Mouse (Mus musculus) thymus, postnatal 0 days (tissue): ENCODE data around the gene Plet1. TPM values are rescaled to one million over a fixed set of nuclear protein-coding genes. Genes with fewer than 3 reads are reported as not detected.

Experiments used
- DNase-seq: peaks from one replicate; pipeline ENCODE4 v3.0.0-alpha.2; 2015; ENCODE audit warnings: low spot score
- polyA plus RNA-seq: library from polyadenylated mRNA; unstranded; fragments of >200 nt; fragmentation: Nextera tagmentation; extraction: Ambion mirVana; gene quantifications from 2 replicates; pipeline ENCODE4 v1.2.1, GENCODE M21; 2015

The Plet1 gene
- polyA plus RNA-seq = 5.0 and 5.3 TPM in 2 replicates

- no peak for DNase-seq
Measured at GRCm38 (mm10) chr9:50494311-50494710, at the start of gene Plet1. Plet1 (plus strand) TSS chr9:50494525.

DNA sequence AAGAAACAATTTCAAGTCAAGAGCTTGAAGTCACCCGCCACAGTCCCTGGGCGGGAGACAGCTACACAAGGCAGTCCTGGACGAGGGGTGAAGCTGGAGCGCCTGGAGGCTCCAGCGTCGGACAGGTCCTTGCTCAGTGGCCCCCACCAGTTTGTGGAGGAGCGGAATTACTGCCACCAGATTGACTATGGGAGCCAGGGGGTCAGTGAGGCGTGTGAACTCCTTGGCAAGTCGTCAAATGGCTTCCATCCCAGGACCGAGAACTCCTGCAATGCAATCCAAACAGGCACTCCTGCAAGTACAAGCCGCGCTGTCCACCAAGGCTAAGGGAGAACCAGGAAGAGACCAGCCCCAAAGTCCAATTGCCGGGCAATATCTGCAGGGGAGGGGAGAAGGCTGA, 45.3 kb upstream of the Plet1 start:
- no peak for DNase-seq

DNA sequence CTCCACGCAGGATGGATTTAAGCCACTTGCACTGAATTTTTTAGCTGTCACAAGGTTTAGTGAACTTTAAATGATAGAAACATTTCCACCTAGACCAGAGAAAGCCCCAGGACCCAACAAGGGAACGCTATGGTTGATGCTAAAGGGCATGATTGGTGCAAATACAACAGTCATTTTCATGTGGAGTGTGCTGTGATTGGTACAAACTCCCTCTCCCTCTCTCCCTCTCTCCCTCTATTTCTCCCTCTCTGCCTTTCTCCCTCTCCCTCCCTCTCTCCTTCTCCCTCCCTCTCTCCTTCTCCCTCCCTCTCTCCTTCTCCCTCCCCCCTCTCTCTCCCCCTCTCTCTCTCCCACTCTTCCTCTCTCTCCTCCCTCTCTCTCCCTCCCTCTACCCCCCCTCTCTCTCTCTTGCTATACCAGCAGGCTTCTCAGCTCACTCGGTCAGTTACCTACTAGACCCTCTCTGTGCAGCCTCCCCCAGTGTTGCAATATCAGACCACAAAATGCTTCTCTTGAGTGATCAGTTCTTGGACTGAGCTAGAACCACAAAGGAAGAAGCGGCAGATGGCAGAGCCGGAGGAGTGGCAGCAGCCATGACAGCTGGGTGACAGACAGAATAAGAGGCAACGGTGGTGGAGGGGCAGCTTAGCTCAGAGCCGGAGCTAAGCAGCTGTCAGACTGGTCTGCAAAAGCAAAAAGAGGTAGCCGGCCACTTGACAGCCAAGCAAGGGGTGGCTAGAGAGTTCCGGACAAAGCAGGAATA, 42.7 kb upstream of the Plet1 start:
- DNase-seq = peak; percentile 51

DNA sequence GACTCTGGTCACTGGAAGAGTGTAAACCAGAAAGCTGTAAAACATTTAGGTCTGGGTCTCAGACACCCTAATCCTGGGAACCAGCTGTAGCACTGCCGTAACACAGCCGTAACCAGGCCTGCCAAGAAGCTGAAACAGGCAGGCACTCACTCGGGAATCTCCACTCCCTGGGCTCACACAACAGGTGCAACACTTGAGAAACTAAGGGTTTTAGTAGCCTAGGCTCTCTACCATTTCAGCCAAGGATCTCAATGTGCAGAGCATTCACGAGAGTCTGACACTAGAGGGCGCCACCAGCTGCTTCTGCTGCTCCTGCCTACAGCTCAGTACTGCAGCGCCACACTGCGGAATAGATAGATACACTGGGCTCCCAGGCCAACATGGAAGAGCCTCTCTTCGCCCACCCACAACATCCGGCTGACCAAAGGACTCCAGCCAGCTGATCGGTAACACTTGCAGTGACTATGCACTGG, 42.0 kb upstream of the Plet1 start:
- DNase-seq = peak; percentile 93

- DNase-seq = no peak
Measured at GRCm38 (mm10) chr9:50457596-50457995, 36.7 kb upstream of the Plet1 start.

DNA sequence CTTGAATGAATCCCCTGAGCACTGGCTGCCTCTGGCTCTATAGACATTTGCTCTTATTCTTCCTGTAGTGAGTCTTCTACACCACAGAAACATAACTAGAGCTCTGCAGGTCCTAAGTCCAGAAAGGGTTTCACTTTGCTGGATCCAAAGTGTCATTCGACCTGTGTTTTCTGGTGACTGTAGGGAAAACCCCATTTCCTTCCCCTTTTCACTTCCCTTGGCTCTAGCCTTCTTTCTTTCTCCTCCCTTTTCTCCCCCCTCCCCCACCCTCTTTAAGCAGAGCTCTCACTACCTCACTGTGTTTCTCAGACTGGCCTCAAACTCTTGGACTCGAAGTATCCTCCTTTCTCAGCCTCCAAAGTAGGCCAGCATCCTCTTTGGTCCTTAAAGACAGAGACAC, 34.8 kb upstream of the Plet1 start:
- no peak for DNase-seq

- DNase-seq = peak; percentile 87
Measured at GRCm38 (mm10) chr9:50462494-50463204, 31.7 kb upstream of the Plet1 start.

- no peak for DNase-seq
Measured at GRCm38 (mm10) chr9:50463205-50463508, 31.2 kb upstream of the Plet1 start.

DNA sequence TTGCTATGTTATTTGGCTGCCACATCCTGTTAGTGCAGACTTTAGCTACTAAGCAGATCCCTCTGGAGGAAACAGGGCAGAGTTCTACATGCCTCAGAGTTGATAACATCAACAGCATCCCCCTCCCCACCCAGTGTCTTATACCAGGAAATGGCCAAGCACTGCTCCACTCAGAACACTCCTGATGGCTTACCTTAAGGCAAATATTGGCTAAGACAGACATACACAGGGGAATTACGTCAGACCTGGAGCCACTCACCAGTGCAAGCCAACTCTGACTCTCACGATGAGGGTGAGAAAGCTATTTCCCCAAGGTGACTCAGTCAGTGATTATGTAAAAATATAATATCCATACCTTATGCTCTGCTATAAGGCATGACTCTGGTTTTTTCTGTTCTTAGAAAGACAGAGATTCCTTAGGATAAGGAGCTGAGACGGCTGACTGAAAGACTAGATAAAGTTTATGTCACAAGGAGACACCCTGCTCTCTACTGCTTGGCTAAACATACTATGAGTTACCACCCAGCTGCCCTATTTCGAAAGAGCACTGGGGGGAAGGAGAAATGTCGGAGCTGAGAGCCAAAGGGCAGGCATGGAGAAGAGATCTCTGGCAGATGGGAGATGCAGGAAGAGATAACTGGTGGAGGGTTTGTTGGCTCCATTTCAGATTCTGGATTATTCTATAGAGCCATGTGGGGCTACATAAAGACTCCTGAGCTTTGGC, 23.8 kb upstream of the Plet1 start:
- DNase-seq = peak; percentile 70

- no peak for DNase-seq
Measured at GRCm38 (mm10) chr9:50471181-50471901, 23.0 kb upstream of the Plet1 start.

GRCm38 (mm10) chr9:50475318-50475717, 19.0 kb upstream of the Plet1 start:
- DNase-seq = no peak

GRCm38 (mm10) chr9:50475745-50476144, 18.6 kb upstream of the Plet1 start:
- no peak for DNase-seq

DNA sequence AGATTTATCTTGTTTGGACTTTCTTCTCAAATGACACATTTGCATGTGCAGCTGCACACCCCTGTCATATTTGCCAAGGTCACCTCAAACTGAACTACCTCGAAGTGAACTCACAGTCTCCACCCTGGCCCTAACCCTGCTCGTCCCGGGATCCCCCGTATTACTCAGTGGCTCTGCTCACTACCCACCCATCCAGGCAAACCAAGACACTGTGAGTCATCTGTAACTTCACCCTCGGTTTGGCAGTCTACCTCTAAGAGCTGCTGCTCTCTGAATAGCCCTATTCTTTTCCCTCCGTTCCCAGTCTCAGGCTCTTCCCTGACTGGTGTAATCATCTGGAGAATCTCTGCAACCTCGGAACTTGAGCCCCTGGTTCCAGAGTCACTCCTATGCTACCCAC, 17.7 kb upstream of the Plet1 start:
- DNase-seq = no peak

DNA sequence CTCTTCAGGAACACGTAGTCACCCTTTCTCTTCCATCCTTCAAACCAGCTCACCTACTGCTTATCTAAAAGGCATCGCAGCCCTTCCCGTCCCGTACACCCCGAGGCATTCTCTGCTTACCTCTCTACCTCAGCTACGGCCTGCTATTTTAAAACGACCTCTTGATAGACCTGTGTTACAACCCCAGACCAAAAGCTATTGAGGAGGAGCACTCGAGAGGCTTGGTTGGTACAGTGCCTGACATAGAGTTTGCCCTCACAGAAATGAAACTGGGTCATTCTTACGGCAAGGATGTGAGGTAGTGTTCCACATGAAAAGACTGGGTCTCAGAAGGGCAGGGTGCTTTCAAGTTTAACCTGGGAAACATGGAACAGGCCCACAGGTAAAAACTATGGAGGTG, 17.1 kb upstream of the Plet1 start:
- peak; percentile 46 for DNase-seq

DNA sequence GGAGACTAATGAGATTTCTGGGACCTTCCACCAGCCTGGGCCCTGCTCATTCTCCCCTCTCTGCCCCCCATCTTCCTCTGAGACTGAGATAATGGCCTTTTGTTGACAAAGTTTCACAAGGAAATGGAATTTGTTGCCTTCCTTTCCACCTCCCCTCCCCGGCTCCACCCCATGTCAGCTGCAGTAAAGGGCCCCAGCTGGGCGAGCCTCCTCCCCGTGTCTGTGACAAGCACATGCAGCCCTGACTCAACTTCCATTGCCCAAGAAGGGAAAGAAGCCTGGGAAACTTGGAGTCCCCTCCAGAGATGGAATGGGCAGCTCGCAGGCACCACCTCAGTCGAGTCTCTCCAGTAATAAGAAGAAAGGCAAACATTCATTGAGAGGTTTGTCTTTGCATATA, 15.5 kb upstream of the Plet1 start:
- DNase-seq = peak; percentile 57

- DNase-seq = no peak
Measured at GRCm38 (mm10) chr9:50479476-50479875, 14.8 kb upstream of the Plet1 start.

DNA sequence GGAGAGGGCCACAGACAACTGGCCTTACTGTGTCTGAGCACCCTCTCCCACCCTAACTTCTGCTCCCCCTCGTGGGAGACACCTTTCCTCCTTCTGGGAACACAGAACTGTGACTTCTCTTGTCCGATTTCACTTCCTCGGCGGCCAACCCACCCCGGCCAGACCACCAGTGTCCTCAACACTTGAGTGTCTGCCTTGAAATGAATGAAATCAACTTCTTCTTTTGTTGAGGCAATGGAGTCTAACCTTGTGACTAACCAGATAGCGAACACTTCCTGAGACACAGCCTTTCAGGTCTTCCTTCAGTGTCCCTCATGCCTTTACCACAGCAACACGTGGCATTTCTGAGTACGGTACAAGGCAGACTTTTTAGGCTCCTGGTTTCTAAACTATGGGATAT, 11.6 kb upstream of the Plet1 start:
- no peak for DNase-seq

GRCm38 (mm10) chr9:50485521-50485920, 8.8 kb upstream of the Plet1 start:
- DNase-seq = no peak

- DNase-seq = no peak
Measured at GRCm38 (mm10) chr9:50490836-50491235, 3.5 kb upstream of the Plet1 start.

DNA sequence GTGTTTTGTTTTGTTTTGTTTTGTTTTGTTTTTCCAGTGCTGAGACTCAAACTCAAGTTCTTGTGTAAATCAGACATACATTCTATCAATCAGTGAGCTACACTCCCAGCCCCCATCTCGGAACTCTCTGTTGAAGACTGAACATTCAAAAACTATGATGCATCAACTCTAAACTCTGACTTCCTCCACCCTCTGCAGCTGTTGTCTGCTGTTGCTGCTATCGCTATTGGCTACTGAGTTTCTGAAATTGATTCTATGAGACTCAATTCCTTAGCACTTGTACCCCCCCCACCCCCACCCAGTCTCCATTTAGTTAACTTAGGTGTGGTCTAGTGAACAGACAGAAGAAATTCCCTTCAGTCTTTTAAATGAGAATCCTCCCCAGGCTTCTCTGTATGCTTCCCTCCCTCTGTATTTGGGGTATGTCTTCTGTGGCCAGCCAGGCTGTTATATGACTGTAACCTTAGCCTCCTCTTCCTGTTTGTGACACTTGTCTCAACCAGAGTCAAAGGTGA, 2.7 kb upstream of the Plet1 start:
- peak; percentile 44 for DNase-seq

DNA sequence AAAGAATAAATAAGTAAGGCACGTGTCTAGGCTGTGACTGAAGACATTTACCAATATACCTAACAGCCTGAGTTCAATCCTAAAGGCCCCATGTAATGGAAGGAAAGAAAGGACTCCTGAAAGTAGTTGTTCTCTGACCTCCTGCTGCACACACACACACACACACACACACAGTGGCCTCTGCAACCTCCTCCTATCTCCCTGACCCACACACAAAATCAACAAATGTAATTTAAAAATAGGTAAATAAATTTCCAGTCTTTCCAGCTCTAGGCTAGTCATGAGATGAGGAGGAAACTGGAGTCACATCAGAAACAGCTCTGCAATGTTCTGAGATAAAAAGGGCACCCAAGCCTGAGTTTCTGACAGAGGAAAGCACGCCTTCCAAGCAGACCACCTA, 548 bp upstream of the Plet1 start:
- DNase-seq = no peak
